Mouse (Mus musculus) embryonic facial prominence, embryonic 10.5 days (tissue): ENCODE measurements around the gene Arhgap8. TPM values are rescaled to one million over a fixed set of nuclear protein-coding genes. Genes with fewer than 3 reads are reported as not detected.
"Not testable (repeated sequence)": the region's sequence is repeated elsewhere in the genome, so short reads cannot be mapped to it uniquely, and the experiment has no call there.

ENCODE experiments used
- DNase-seq: peaks from one replicate; pipeline ENCODE4 v3.0.0-alpha.2; 2017; ENCODE audit warnings: low spot score
- H3K27ac ChIP-seq: fragments of 300-500 bp; sonication (generic); replicated peaks from 2 replicates; pipeline ENCODE4 v1.5.1; 2016; ENCODE audit warnings: mild to moderate bottlenecking
- H3K27me3 ChIP-seq: fragments of 300-500 bp; sonication (generic); replicated peaks from 2 replicates; pipeline ENCODE4 v1.6.1; 2016; ENCODE audit warnings: low read depth, mild to moderate bottlenecking; ENCODE audit not compliant: poor library complexity, severe bottlenecking
- H3K36me3 ChIP-seq: fragments of 300-500 bp; sonication (generic); replicated peaks from 2 replicates; pipeline ENCODE4 v1.6.1; 2016; ENCODE audit warnings: mild to moderate bottlenecking, moderate library complexity
- H3K4me1 ChIP-seq: fragments of 300-500 bp; sonication (generic); 2 replicates; pipeline ENCODE4 v1.6.1; 2016
- H3K4me3 ChIP-seq: fragments of 300-500 bp; sonication (generic); 2 replicates; pipeline ENCODE4 v1.5.1; 2016; ENCODE audit warnings: mild to moderate bottlenecking, moderate library complexity
- H3K9me3 ChIP-seq: fragments of 300-500 bp; sonication (generic); 2 replicates; pipeline ENCODE4 v1.6.1; 2016; ENCODE audit warnings: mild to moderate bottlenecking
- WGBS: fragments of 180-500 bp; shearing (Covaris S2); methylation state at CpG from one replicate; pipeline ENCODE4 v1.1.7; 2016; 5-methylcytosine and 5-hydroxymethylcytosine counted together
- polyA plus RNA-seq: library from polyadenylated mRNA; unstranded; fragments of >200 nt; fragmentation: Nextera tagmentation; extraction: Ambion mirVana; gene quantifications from 2 replicates; pipeline ENCODE4 v1.2.1, GENCODE M21; 2016

Gene Arhgap8
- polyA plus RNA-seq, 1 experiment from 2014 or later, result 6.6 TPM

- Histone ChIP-seq H3K4me1 (peaks cover 38% of the 10 kb centered on the region), H3K4me3 (peak overlapping the region; percentile 56), H3K27ac (peak overlapping the region; percentile 78), H3K36me3 (no peaks in the 10 kb centered on the region), H3K9me3 (no peaks in the 10 kb centered on the region), H3K27me3 (peaks cover 42% of the 10 kb centered on the region)
- peak; percentile 73 for DNase-seq
- WGBS, result 3% methylated on average over 33 of the region's 33 CpGs
Measured at GRCm38 (mm10) chr15:84720291-84721204, 696 bp downstream of the Arhgap8 start.

- not testable (repeated sequence) for H3K36me3 ChIP-seq, H3K9me3 ChIP-seq, H3K4me3 ChIP-seq, DNase-seq, H3K27ac ChIP-seq
- 92% methylated on average over 1 of the region's 1 CpGs for WGBS
- Histone ChIP-seq H3K27me3 (peaks cover 34% of the 10 kb centered on the region), H3K4me1 (peaks cover 38% of the 10 kb centered on the region)
Measured at GRCm38 (mm10) chr15:84723656-84724055, 3.8 kb downstream of the Arhgap8 start.

- Histone ChIP-seq H3K4me3 (no peak overlapping the region), H3K27ac (no peak overlapping the region), H3K36me3 (no peaks in the 10 kb centered on the region), H3K4me1 (peaks cover 33% of the 10 kb centered on the region), H3K27me3 (peaks cover 29% of the 10 kb centered on the region), H3K9me3 (no peaks in the 10 kb centered on the region)
- WGBS, result 59% methylated on average over 4 of the region's 4 CpGs
- DNase-seq, result peak; percentile 37
Measured at GRCm38 (mm10) chr15:84724199-84724598, 4.3 kb downstream of the Arhgap8 start.

- WGBS, result 82% methylated on average over 6 of the region's 6 CpGs
- no peaks in the 10 kb centered on the region for H3K27me3 ChIP-seq
- no peak overlapping the region for H3K4me3 ChIP-seq
- no peak overlapping the region for H3K27ac ChIP-seq
- DNase-seq, result no peak
- H3K4me1 ChIP-seq, result peaks cover 16% of the 10 kb centered on the region
- H3K9me3 ChIP-seq, result no peaks in the 10 kb centered on the region
- no peaks in the 10 kb centered on the region for H3K36me3 ChIP-seq
Measured at GRCm38 (mm10) chr15:84729685-84730084, 9.8 kb downstream of the Arhgap8 start.

GRCm38 (mm10) chr15:84730893-84731292 lies 11.0 kb downstream of the Arhgap8 start:
- no peaks in the 10 kb centered on the region for H3K9me3 ChIP-seq
- H3K27me3 ChIP-seq, result no peaks in the 10 kb centered on the region
- no peak overlapping the region for H3K4me3 ChIP-seq
- H3K27ac ChIP-seq, result no peak overlapping the region
- 73% methylated on average over 1 of the region's 1 CpGs for WGBS
- no peak for DNase-seq
- H3K36me3 ChIP-seq, result no peaks in the 10 kb centered on the region
- H3K4me1 ChIP-seq, result peaks cover 16% of the 10 kb centered on the region

GRCm38 (mm10) chr15:84731676-84732424 lies 12.0 kb downstream of the Arhgap8 start:
- Histone ChIP-seq H3K4me1 (peaks cover 23% of the 10 kb centered on the region), H3K4me3 (no peak overlapping the region), H3K27ac (0 out of 2 replicates have a peak overlapping the region, but pooled peaks have one; percentile 2), H3K9me3 (no peaks in the 10 kb centered on the region), H3K36me3 (no peaks in the 10 kb centered on the region), H3K27me3 (no peaks in the 10 kb centered on the region)
- no peak for DNase-seq
- 67% methylated on average over 18 of the region's 18 CpGs for WGBS

- H3K36me3 ChIP-seq, result no peaks in the 10 kb centered on the region
- no peak for DNase-seq
- no peaks in the 10 kb centered on the region for H3K27me3 ChIP-seq
- H3K27ac ChIP-seq, result no peak overlapping the region
- H3K4me3 ChIP-seq, result no peak overlapping the region
- peaks cover 23% of the 10 kb centered on the region for H3K4me1 ChIP-seq
- H3K9me3 ChIP-seq, result no peaks in the 10 kb centered on the region
- 66% methylated on average over 4 of the region's 4 CpGs for WGBS
Measured at GRCm38 (mm10) chr15:84732425-84732749, 12.5 kb downstream of the Arhgap8 start.

GRCm38 (mm10) chr15:84736346-84736993 lies 16.6 kb downstream of the Arhgap8 start:
- Histone ChIP-seq H3K4me3 (no peak overlapping the region), H3K9me3 (peaks cover 3% of the 10 kb centered on the region; the same call in 1 of the 2 replicates), H3K4me1 (peaks cover 17% of the 10 kb centered on the region), H3K27ac (no peak overlapping the region), H3K27me3 (no peaks in the 10 kb centered on the region; the same call in 1 of the 2 replicates), H3K36me3 (no peaks in the 10 kb centered on the region)
- 74% methylated on average over 11 of the region's 11 CpGs for WGBS
- DNase-seq, result no peak

- Histone ChIP-seq H3K4me3 (no peak overlapping the region), H3K9me3 (peaks cover 3% of the 10 kb centered on the region; the same call in 1 of the 2 replicates), H3K36me3 (no peaks in the 10 kb centered on the region), H3K27ac (no peak overlapping the region), H3K27me3 (no peaks in the 10 kb centered on the region; the same call in 1 of the 2 replicates), H3K4me1 (peaks cover 12% of the 10 kb centered on the region)
- 61% methylated on average over 2 of the region's 4 CpGs for WGBS
- no peak for DNase-seq
Measured at GRCm38 (mm10) chr15:84736994-84737346, 17.1 kb downstream of the Arhgap8 start.

- H3K27me3 ChIP-seq, result no peaks in the 10 kb centered on the region; the same call in 1 of the 2 replicates
- H3K4me1 ChIP-seq, result peaks cover 10% of the 10 kb centered on the region
- peaks cover 3% of the 10 kb centered on the region; the same call in 1 of the 2 replicates for H3K9me3 ChIP-seq
- H3K4me3 ChIP-seq, result no peak overlapping the region
- DNase-seq, result no peak
- no peaks in the 10 kb centered on the region for H3K36me3 ChIP-seq
- WGBS, result 89% methylated on average over 7 of the region's 7 CpGs
- H3K27ac ChIP-seq, result no peak overlapping the region
Measured at GRCm38 (mm10) chr15:84738246-84738645, 18.4 kb downstream of the Arhgap8 start.

- no peak for DNase-seq
- H3K27me3 ChIP-seq, result peaks cover 7% of the 10 kb centered on the region; the same call in 1 of the 2 replicates
- H3K4me3 ChIP-seq, result no peak overlapping the region
- no peak overlapping the region for H3K27ac ChIP-seq
- peaks cover 3% of the 10 kb centered on the region; the same call in 1 of the 2 replicates for H3K9me3 ChIP-seq
- WGBS, result 79% methylated on average over 3 of the region's 3 CpGs
- H3K36me3 ChIP-seq, result no peaks in the 10 kb centered on the region
- peaks cover 20% of the 10 kb centered on the region for H3K4me1 ChIP-seq
Measured at GRCm38 (mm10) chr15:84741573-84741972, 21.7 kb downstream of the Arhgap8 start.

- H3K4me3 ChIP-seq, result no peak overlapping the region
- no peaks in the 10 kb centered on the region for H3K36me3 ChIP-seq
- no peak for DNase-seq
- H3K9me3 ChIP-seq, result peaks cover 3% of the 10 kb centered on the region; the same call in 1 of the 2 replicates
- peaks cover 17% of the 10 kb centered on the region for H3K4me1 ChIP-seq
- 11% methylated on average over 3 of the region's 3 CpGs for WGBS
- H3K27ac ChIP-seq, result no peak overlapping the region
- peaks cover 7% of the 10 kb centered on the region; the same call in 1 of the 2 replicates for H3K27me3 ChIP-seq
Measured at GRCm38 (mm10) chr15:84743347-84743746, 23.5 kb downstream of the Arhgap8 start.
